Mouse (Mus musculus): Measurements from ENCODE around the gene Dnase1l1.

The Dnase1l1 gene

GRCm38 (mm10) chrX:74281732-74282394 is at the start of gene Dnase1l1, which contains the start of gene Taz:
Gene Dnase1l1 (minus strand): TSS chrX:74282337.
Gene Taz (plus strand): TSS chrX:74281912.
- in situ Hi-C loops (cut with MboI, MseI): no loop called here

- in situ Hi-C loops (cut with MboI, MseI): no loop called here
Measured at GRCm38 (mm10) chrX:74330166-74330930, 48.2 kb upstream of the Dnase1l1 start.

- in situ Hi-C loops (cut with MboI, MseI): no loop called here
Measured at GRCm38 (mm10) chrX:74329215-74329671, 47.1 kb upstream of the Dnase1l1 start.

GRCm38 (mm10) chrX:74328725-74329161 is 46.6 kb upstream of the Dnase1l1 start, which contains the start of gene Plxna3:
Gene Plxna3 (plus strand): TSS chrX:74329066.
- in situ Hi-C loops (cut with MboI, MseI): no loop called here

- in situ Hi-C loops (cut with MboI, MseI): no loop called here
Measured at GRCm38 (mm10) chrX:74312540-74313464, 30.7 kb upstream of the Dnase1l1 start, which contains the start of gene Fam50a. Gene Fam50a (plus strand): TSS chrX:74313033.

GRCm38 (mm10) chrX:74304867-74305700 is 22.9 kb upstream of the Dnase1l1 start, which contains the start of gene Gdi1:
Gene Gdi1 (plus strand): TSS chrX:74304998.
- in situ Hi-C loops (cut with MboI, MseI): no loop called here

- in situ Hi-C loops (cut with MboI, MseI): no loop called here
Measured at GRCm38 (mm10) chrX:74299721-74300120, 17.6 kb upstream of the Dnase1l1 start.

GRCm38 (mm10) chrX:74298348-74298747 is 16.2 kb upstream of the Dnase1l1 start:
- in situ Hi-C loops (cut with MboI, MseI): no loop called here

- in situ Hi-C loops (cut with MboI, MseI): no loop called here
Measured at GRCm38 (mm10) chrX:74296538-74297448, 14.7 kb upstream of the Dnase1l1 start, which contains the start of gene Atp6ap1. Gene Atp6ap1 (plus strand): TSS chrX:74297097.

- in situ Hi-C loops (cut with MboI, MseI): no loop called here
Measured at GRCm38 (mm10) chrX:74293431-74293830, 11.3 kb upstream of the Dnase1l1 start.

GRCm38 (mm10) chrX:74283092-74283437 is 928 bp upstream of the Dnase1l1 start:
- in situ Hi-C loops (cut with MboI, MseI): no loop called here

GRCm38 (mm10) chrX:74282395-74283091 is 406 bp upstream of the Dnase1l1 start:
- in situ Hi-C loops (cut with MboI, MseI): no loop called here

- in situ Hi-C loops (cut with MboI, MseI): no loop called here
Measured at GRCm38 (mm10) chrX:74281041-74281731, 951 bp downstream of the Dnase1l1 start.

GRCm38 (mm10) chrX:74277916-74278315 is 4.2 kb downstream of the Dnase1l1 start:
- in situ Hi-C loops (cut with MboI, MseI): no loop called here

GRCm38 (mm10) chrX:74273422-74274322 is 8.5 kb downstream of the Dnase1l1 start:
- in situ Hi-C loops (cut with MboI, MseI): no loop called here

GRCm38 (mm10) chrX:74270902-74271551 is 11.1 kb downstream of the Dnase1l1 start:
- in situ Hi-C loops (cut with MboI, MseI): no loop called here

Measured in regulatory T cell (primary cell).